Mouse (Mus musculus): ENCODE data around the gene Dglucy.

- TF ChIP-seq CTCF (IDR thresholded peaks at IDR 0.05; ENCODE audit: insufficient read depth, low read length): no peak
- no peak for TF ChIP-seq POLR2A (IDR thresholded peaks at IDR 0.05; ENCODE audit: borderline replicate concordance, extremely low read depth, low read depth, low read length)
These were observed 99.7 kb downstream of the Dglucy start for GRCm38 (mm10) chr12:100878556-100878955.

Measured in lung, adult 2 months (tissue).